Mouse (Mus musculus): ENCODE measurements at regions not wholly inside any gene's neighbourhood (a gene's known extent, or its start where the extent isn't known, plus 50 kb on each side); places are given as distances from the start of the nearest gene placed in this dataset.

DNA sequence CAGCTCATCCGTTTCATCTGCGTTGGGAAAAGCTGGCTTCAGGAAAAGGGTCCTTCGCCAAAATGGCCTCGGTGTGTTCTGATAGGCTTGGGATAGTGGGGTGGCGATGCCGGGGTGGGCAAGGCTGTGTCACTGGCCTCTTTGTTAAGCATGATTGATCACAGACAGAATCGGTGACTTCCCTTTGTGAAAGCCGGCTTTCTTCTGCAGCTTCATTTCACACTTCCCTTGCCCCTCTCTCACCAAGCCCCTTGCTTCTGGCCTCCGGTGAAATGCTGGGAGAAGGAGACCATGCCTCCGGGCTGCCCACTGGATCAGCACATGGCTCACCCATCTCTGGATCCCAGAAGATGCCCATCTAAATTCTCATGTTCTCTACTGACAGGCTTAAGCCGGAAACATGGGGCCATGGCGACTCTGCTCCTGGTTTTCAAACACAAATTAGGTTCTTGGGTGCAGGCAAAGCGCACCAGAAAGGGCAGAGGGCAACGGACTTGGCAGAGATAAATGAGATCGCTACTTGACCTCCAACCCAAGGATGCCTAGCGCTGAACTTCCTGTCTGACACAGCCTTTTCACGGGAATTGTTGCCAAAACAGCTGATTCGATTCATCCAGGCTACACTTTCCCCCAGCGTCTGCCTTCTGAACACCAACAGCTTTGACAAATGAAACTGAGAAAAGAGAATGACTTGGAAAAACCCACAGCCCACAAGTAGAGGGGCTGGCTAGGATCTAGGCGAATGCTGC lies 392.7 kb upstream of the Spred2 start:
- H3K27me3 ChIP-seq (ENCODE audit: insufficient read depth, low read length), result 0 out of 2 replicates have a peak, but pooled peaks cover 4% of the 10 kb centered on the region
- no peaks in the 10 kb centered on the region for H3K36me3 ChIP-seq (ENCODE audit: insufficient read depth)
- no peak overlapping the region for H3K9ac ChIP-seq
- H3K4me2 ChIP-seq (ENCODE audit: low read depth), result no peak overlapping the region
- 33% methylated on average over 20 of the region's 20 CpGs for WGBS
- TF ChIP-seq CTCF (IDR thresholded peaks at IDR 0.05; ENCODE audit: low read depth), result no peak
- no peak; the same call in 1 of the 2 replicates for ATAC-seq
- no peak overlapping the region for H3K4me3 ChIP-seq (ENCODE audit: low read depth, low read length)
- H3K27ac ChIP-seq (ENCODE audit: low read depth, low read length), result no peak overlapping the region
- DNase-seq, result no peak
- no peaks in the 10 kb centered on the region; the same call in 1 of the 2 replicates for H3K4me1 ChIP-seq (ENCODE audit: insufficient read depth)
- no peaks in the 10 kb centered on the region for H3K9me3 ChIP-seq (ENCODE audit: low read length)

DNA sequence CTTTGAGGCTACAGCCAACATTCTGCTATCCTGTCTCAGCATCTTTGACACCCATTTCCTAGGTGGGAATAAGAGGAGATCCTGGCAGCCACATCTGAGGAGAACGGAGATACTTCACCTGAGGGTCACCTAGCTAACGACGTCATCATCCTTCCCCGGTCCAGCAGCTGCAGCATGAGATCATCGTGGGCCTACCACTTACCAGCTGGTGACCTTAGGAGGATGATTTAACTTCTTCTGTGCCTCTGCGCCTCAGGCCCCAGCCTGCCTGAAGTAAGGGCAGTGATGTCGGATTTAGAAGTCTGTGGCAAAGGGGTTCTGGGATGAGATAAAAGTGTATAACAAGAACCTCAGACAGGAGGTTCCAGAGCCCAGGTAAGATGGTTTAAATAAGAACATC lies 391.3 kb upstream of the Spred2 start:
- Histone ChIP-seq H3K4me1 (ENCODE audit: insufficient read depth) (no peaks in the 10 kb centered on the region; the same call in 1 of the 2 replicates), H3K27ac (ENCODE audit: low read depth, low read length) (no peak overlapping the region), H3K4me2 (ENCODE audit: low read depth) (no peak overlapping the region), H3K9ac (no peak overlapping the region), H3K27me3 (ENCODE audit: insufficient read depth, low read length) (no peaks in the 10 kb centered on the region), H3K9me3 (ENCODE audit: low read length) (no peaks in the 10 kb centered on the region), H3K36me3 (ENCODE audit: insufficient read depth) (no peaks in the 10 kb centered on the region), H3K4me3 (ENCODE audit: low read depth, low read length) (no peak overlapping the region)
- DNase-seq (no peak), ATAC-seq (no peak)
- no peak for TF ChIP-seq CTCF (IDR thresholded peaks at IDR 0.05; ENCODE audit: low read depth)
- WGBS, result 92% methylated on average over 7 of the region's 7 CpGs

DNA sequence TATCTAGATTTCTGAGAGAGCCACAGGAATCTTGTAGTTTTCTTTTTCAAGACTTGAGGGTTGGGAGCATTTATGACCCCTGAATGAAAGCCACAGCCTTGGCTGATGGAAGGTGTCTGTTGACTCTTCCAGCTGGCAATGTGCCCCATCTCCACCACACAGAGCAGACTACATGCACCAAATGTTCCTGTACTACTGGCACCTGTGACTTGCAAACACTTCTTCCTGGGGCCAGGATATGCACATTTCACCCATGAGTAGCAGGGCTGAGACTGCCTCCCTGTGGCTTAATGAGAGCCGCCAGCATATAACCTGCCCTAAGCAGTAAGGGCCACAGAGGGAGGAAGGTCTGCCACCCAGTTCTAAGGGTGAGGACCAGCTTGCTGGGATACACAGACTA lies 390.5 kb upstream of the Spred2 start:
- Histone ChIP-seq H3K4me2 (ENCODE audit: low read depth) (no peak overlapping the region), H3K27me3 (ENCODE audit: insufficient read depth, low read length) (no peaks in the 10 kb centered on the region), H3K4me1 (ENCODE audit: insufficient read depth) (no peaks in the 10 kb centered on the region; the same call in 1 of the 2 replicates), H3K4me3 (ENCODE audit: low read depth, low read length) (no peak overlapping the region), H3K27ac (ENCODE audit: low read depth, low read length) (no peak overlapping the region), H3K36me3 (ENCODE audit: insufficient read depth) (no peaks in the 10 kb centered on the region), H3K9ac (no peak overlapping the region), H3K9me3 (ENCODE audit: low read length) (no peaks in the 10 kb centered on the region)
- ATAC-seq (no peak), DNase-seq (no peak)
- 64% methylated on average over 1 of the region's 1 CpGs for WGBS
- no peak for TF ChIP-seq CTCF (IDR thresholded peaks at IDR 0.05; ENCODE audit: low read depth)

DNA sequence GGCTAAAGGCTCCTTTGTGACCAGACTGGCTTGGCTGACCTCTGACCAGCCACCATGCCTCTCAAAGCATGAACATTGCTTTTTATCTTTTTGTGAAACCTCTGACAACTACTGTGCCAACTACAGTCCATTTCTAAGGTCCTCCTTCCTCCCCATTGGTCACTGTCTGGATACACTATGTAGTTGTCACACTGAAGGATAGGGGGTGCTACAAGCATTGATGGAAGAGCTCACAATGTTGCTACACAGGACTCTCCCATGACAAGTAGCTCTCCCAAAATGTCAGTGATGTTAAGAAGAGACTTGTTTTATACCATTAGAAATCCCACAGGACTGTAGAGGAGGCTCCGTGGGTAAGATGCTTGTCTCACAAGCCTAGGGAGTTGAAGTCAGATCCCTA lies 389.0 kb upstream of the Spred2 start:
- 84% methylated on average over 1 of the region's 1 CpGs for WGBS
- Histone ChIP-seq H3K4me3 (ENCODE audit: low read depth, low read length) (no peak overlapping the region), H3K4me1 (ENCODE audit: insufficient read depth) (no peaks in the 10 kb centered on the region; the same call in 1 of the 2 replicates), H3K4me2 (ENCODE audit: low read depth) (no peak overlapping the region), H3K27ac (ENCODE audit: low read depth, low read length) (no peak overlapping the region), H3K9ac (no peak overlapping the region), H3K9me3 (ENCODE audit: low read length) (no peaks in the 10 kb centered on the region), H3K36me3 (ENCODE audit: insufficient read depth) (no peaks in the 10 kb centered on the region), H3K27me3 (ENCODE audit: insufficient read depth, low read length) (no peaks in the 10 kb centered on the region)
- no peak for TF ChIP-seq CTCF (IDR thresholded peaks at IDR 0.05; ENCODE audit: low read depth)
- ATAC-seq, result no peak
- DNase-seq, result no peak

DNA sequence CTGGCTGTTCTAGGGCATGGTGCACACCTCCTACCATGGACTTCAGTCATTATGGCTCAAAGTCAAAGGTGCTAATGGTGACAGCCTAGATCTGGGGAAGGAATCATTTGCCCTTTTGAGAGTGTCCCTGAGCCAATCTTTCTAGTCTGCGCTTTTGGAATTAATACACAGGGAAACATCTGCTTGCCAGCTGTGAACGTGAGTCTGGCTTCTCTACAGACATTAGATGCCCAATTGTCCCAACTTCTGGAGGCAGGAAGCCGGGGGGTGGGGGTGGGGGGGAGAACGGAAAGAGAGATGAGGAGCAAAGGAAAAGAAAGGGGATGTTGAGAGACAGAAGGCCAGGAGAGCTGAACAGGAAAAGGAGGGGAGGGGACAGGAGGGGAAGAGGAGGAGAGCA lies 377.9 kb upstream of the Spred2 start:
- H3K4me2 ChIP-seq (ENCODE audit: low read depth), result no peak overlapping the region
- no peaks in the 10 kb centered on the region for H3K9me3 ChIP-seq (ENCODE audit: low read length)
- DNase-seq (no peak), ATAC-seq (no peak)
- no peaks in the 10 kb centered on the region for H3K27me3 ChIP-seq (ENCODE audit: insufficient read depth, low read length)
- no peak overlapping the region for H3K9ac ChIP-seq
- H3K36me3 ChIP-seq (ENCODE audit: insufficient read depth), result no peaks in the 10 kb centered on the region
- WGBS, result 80% methylated on average over 4 of the region's 4 CpGs
- no peak overlapping the region for H3K4me3 ChIP-seq (ENCODE audit: low read depth, low read length)
- no peaks in the 10 kb centered on the region for H3K4me1 ChIP-seq (ENCODE audit: insufficient read depth)
- H3K27ac ChIP-seq (ENCODE audit: low read depth, low read length), result no peak overlapping the region
- no peak for TF ChIP-seq CTCF (IDR thresholded peaks at IDR 0.05; ENCODE audit: low read depth)

DNA sequence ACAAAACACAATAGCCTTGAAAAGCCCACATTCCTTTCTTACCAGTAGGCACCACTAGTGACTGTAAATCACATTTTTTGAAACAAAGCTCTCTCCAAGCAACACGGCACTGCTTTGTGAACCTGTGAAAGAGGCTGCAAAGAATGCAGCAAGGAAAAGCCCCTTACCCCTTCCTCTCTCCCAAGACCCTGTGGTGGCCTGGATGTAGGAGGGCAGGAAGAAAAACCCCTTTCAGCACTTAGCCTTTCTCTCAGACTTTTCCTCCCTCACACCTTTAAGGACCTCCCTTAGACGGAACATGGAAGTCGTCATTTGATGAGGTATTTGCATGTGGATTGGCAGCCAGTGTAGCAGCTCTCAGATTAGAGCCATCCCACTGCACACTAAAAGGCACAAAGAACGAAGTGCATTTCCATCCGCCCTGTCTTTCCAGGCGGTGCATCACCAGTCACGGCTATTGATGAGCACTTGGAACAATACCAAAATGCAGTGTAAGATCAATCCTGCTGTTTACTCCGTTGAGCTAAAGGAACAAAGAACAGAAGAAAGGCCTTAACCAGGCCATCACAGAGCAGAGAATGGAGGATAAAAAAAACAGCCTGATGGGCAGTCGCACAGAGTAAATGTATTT lies 369.7 kb upstream of the Spred2 start:
- peak; percentile 41 for DNase-seq
- TF ChIP-seq CTCF (IDR thresholded peaks at IDR 0.05; ENCODE audit: low read depth), result no peak

More for the DNA sequence above, 369.7 kb upstream of the Spred2 start:
- H3K27ac ChIP-seq (ENCODE audit: low read depth, low read length), result no peak overlapping the region
- peak; percentile 84 for ATAC-seq
- no peak overlapping the region for H3K4me2 ChIP-seq (ENCODE audit: low read depth)
- H3K4me1 ChIP-seq (ENCODE audit: insufficient read depth), result no peaks in the 10 kb centered on the region; the same call in 1 of the 2 replicates
- H3K9ac ChIP-seq, result no peak overlapping the region
- no peaks in the 10 kb centered on the region for H3K9me3 ChIP-seq (ENCODE audit: low read length)
- no peaks in the 10 kb centered on the region for H3K36me3 ChIP-seq (ENCODE audit: insufficient read depth)
- H3K27me3 ChIP-seq (ENCODE audit: insufficient read depth, low read length), result no peaks in the 10 kb centered on the region
- WGBS, result 5% methylated on average over 9 of the region's 9 CpGs
- no peak overlapping the region for H3K4me3 ChIP-seq (ENCODE audit: low read depth, low read length)
